Comparison of ENCODE assay signal across 13 mouse cellular contexts in genomic region chr12:4879048-4879447, GRCm38 (mm10). TPM values are rescaled to one million over a fixed set of nuclear protein-coding genes. Genes with fewer than 3 reads are reported as not detected.
DNase-seq lines count a peak whose midpoint lies in the region; ATAC-seq and TF ChIP-seq lines count a peak whose summit lies in the region.
"Had no signal": no experiment of that assay in that cellular context is flagged by ENCODE, and none has a peak within 500 bp of the region (broad histone marks: within the 10 kb centered on the region; RNA-seq: fewer than 3 reads in every experiment).

No protein-coding gene starts in this region.

- H3K27me3 ChIP-seq in heart, adult 2 months (ENCODE audit: control insufficient read depth, insufficient read depth, low read length) = no peaks in the 10 kb centered on the region
- no peaks in the 10 kb centered on the region for H3K27me3 ChIP-seq in lung, postnatal 0 days (replicated peaks; ENCODE audit: insufficient read depth, low read length)
- H3K27me3 ChIP-seq: embryonic facial prominence, embryonic 15.5 days had no signal

- no peak overlapping the region for H3K9ac ChIP-seq in heart, adult 2 months (ENCODE audit: low read depth, low read length)
- H3K9ac ChIP-seq in lung, postnatal 0 days (replicated peaks; ENCODE audit: low read depth) = no peak overlapping the region
- H3K9ac ChIP-seq: embryonic facial prominence, embryonic 15.5 days; forebrain, postnatal 0 days had no signal

- no peak overlapping the region for H3K27ac ChIP-seq in heart, adult 2 months
- H3K27ac ChIP-seq in lung, postnatal 0 days (ENCODE audit: low read length) = no peak overlapping the region
- H3K27ac ChIP-seq: embryonic facial prominence, embryonic 15.5 days; kidney, postnatal 0 days had no signal

- TF ChIP-seq CTCF in heart, adult 2 months (IDR thresholded peaks at IDR 0.05) = peak; percentile 57
- TF ChIP-seq CTCF in lung, postnatal 0 days (IDR thresholded peaks at IDR 0.05) = peak; percentile 50

- no peaks in the 10 kb centered on the region for H3K9me3 ChIP-seq in lung, postnatal 0 days (ENCODE audit: low read length)
- H3K9me3 ChIP-seq: embryonic facial prominence, embryonic 15.5 days; G1E had no signal

- TF ChIP-seq EP300 in heart, adult 2 months (IDR thresholded peaks at IDR 0.05; ENCODE audit: insufficient read depth, low read depth, low read length) = no peak
- TF ChIP-seq EP300 in lung, postnatal 0 days (IDR thresholded peaks at IDR 0.05) = no peak

- no peak for TF ChIP-seq POLR2A in heart, adult 2 months (IDR thresholded peaks at IDR 0.05; ENCODE audit: insufficient read depth, low read depth, low read length)

- H3K4me1 ChIP-seq in heart, adult 2 months (ENCODE audit: control insufficient read depth, insufficient read depth, low read length) = peaks cover 1% of the 10 kb centered on the region
- peaks cover 6% of the 10 kb centered on the region for H3K4me1 ChIP-seq in lung, postnatal 0 days (ENCODE audit: insufficient read depth, low read depth, low read length)

- no peaks in the 10 kb centered on the region for H3K79me2 ChIP-seq in heart, adult 2 months (replicated peaks; ENCODE audit: control insufficient read depth, insufficient read depth, low read length)

- H3K4me2 ChIP-seq in lung, postnatal 0 days (replicated peaks; ENCODE audit: low read depth, low read length) = no peak overlapping the region
- H3K4me2 ChIP-seq: embryonic facial prominence, embryonic 15.5 days had no signal

- no peaks in the 10 kb centered on the region for H3K36me3 ChIP-seq in heart, adult 2 months (ENCODE audit: control insufficient read depth, insufficient read depth, low read length)
- 0 out of 2 replicates have a peak, but pooled peaks cover 5% of the 10 kb centered on the region for H3K36me3 ChIP-seq in lung, postnatal 0 days (ENCODE audit: insufficient read depth, low read length)

- no peak for ATAC-seq in lung, postnatal 0 days
- peak; percentile 63; the same call in 1 of the 2 replicates for ATAC-seq in erythroblast, adult 5-6 weeks (replicated peaks; ENCODE audit: low FRiP score, poor library complexity, severe bottlenecking)
- no peak for ATAC-seq in erythroid progenitor cell, adult 5-6 weeks (replicated peaks; ENCODE audit: low FRiP score, poor library complexity, severe bottlenecking)
- ATAC-seq: forebrain, postnatal 0 days had no signal

- intact Hi-C loops in heart, adult 2 months (cut with DNase I) = no loop called here

- no peak for DNase-seq in heart, adult 2 months
- DNase-seq in heart, adult 8-10 months (ENCODE audit: low spot score) = no peak
- no peak for DNase-seq in lung, postnatal 0 days (ENCODE audit: low spot score)
- no peak for DNase-seq in lung, postnatal 4 days
- peak; percentile 28 to 40 for DNase-seq in B cell, adult 2 months
- DNase-seq in right cerebral cortex, adult 18-20 months = no peak
- DNase-seq: forebrain, postnatal 0 days; right cerebral cortex, postnatal 4 days had no signal

- 94% methylated on average over 5 of the region's 5 CpGs for WGBS in heart, adult 2 months
- WGBS in lung, postnatal 0 days = 94% methylated on average over 5 of the region's 5 CpGs

- no peak overlapping the region for H3K4me3 ChIP-seq in heart, adult 2 months
- no peak overlapping the region for H3K4me3 ChIP-seq in lung, postnatal 0 days (ENCODE audit: low read depth, low read length)
- H3K4me3 ChIP-seq: embryonic facial prominence, embryonic 15.5 days had no signal

RNA-seq across cellular contexts. Expression of gene Mfsd2b, which starts 4.9 kb away (rescaled TPM):
- total RNA-seq in heart, adult 2 months (2021) = 1 to 10 TPM in 1 of 2 experiments, under 1 TPM in 1; 0.55 to 2.3 TPM
- polyA plus RNA-seq in heart, adult 2 months (2012; rRNA removed) = 1.7 and 2.0 TPM in 2 replicates
- total RNA-seq in heart, adult 8-10 months (2022) = 1 to 10 TPM in 1 of 4 experiments, under 1 TPM in 3; 0.69 to 1.5 (median 0.77) TPM
- 2.5 TPM in 2 replicates for polyA plus RNA-seq in lung, postnatal 0 days (2015; fragmentation: Nextera tagmentation; extraction: Ambion mirVana)
- 137 and 176 TPM in 2 replicates for total RNA-seq in erythroblast, adult 5-6 weeks (2015; ENCODE audit: low replicate concordance)
- total RNA-seq in erythroblast, adult 5-6 weeks (2017; ENCODE audit: low replicate concordance) = 199 and 226 TPM in 2 replicates
- 277 and 292 TPM in 2 replicates for total RNA-seq in erythroid progenitor cell, adult 5-6 weeks (2015; ENCODE audit: low replicate concordance)
- total RNA-seq in erythroid progenitor cell, adult 5-6 weeks (2017; ENCODE audit: low replicate concordance) = 253 and 262 TPM in 2 replicates

RNA-seq across cellular contexts. Expression of gene Ubxn2a, which starts 28.5 kb away (rescaled TPM):
- 10 to 100 TPM; 72.1 to 76.0 TPM for total RNA-seq in heart, adult 2 months (2021)
- polyA plus RNA-seq in heart, adult 2 months (2012; rRNA removed) = 11.2 and 22.5 TPM in 2 replicates
- 10 to 100 TPM; 69.2 to 77.6 (median 75.9) TPM for total RNA-seq in heart, adult 8-10 months (2022)
- polyA plus RNA-seq in lung, postnatal 0 days (2015; fragmentation: Nextera tagmentation; extraction: Ambion mirVana) = 30.9 and 32.6 TPM in 2 replicates
- total RNA-seq in erythroblast, adult 5-6 weeks (2015; ENCODE audit: low replicate concordance) = 15.9 and 20.9 TPM in 2 replicates
- total RNA-seq in erythroblast, adult 5-6 weeks (2017; ENCODE audit: low replicate concordance) = 30.9 and 40.6 TPM in 2 replicates
- total RNA-seq in erythroid progenitor cell, adult 5-6 weeks (2015; ENCODE audit: low replicate concordance) = 31.4 and 36.4 TPM in 2 replicates
- 44.9 and 72.6 TPM in 2 replicates for total RNA-seq in erythroid progenitor cell, adult 5-6 weeks (2017; ENCODE audit: low replicate concordance)

RNA-seq across cellular contexts. Expression of gene Wdcp, which starts 35.9 kb away (rescaled TPM):
- 1 to 10 TPM; 6.2 to 9.1 TPM for total RNA-seq in heart, adult 2 months (2021)
- polyA plus RNA-seq in heart, adult 2 months (2012; rRNA removed) = 7.4 and 12.7 TPM in 2 replicates
- 1 to 10 TPM; 7.1 to 9.4 (median 8.0) TPM for total RNA-seq in heart, adult 8-10 months (2022)
- polyA plus RNA-seq in lung, postnatal 0 days (2015; fragmentation: Nextera tagmentation; extraction: Ambion mirVana) = 11.1 and 11.8 TPM in 2 replicates
- 0.19 and 1.9 TPM in 2 replicates for total RNA-seq in erythroblast, adult 5-6 weeks (2015; ENCODE audit: low replicate concordance)
- 1.1 and 1.2 TPM in 2 replicates for total RNA-seq in erythroblast, adult 5-6 weeks (2017; ENCODE audit: low replicate concordance)
- 2.1 and 16.9 TPM in 2 replicates for total RNA-seq in erythroid progenitor cell, adult 5-6 weeks (2015; ENCODE audit: low replicate concordance)
- 0.15 and 0.39 TPM in 2 replicates for total RNA-seq in erythroid progenitor cell, adult 5-6 weeks (2017; ENCODE audit: low replicate concordance)

RNA-seq across cellular contexts. Expression of gene Fkbp1b, which starts 37.7 kb away (rescaled TPM):
- total RNA-seq in heart, adult 2 months (2021) = 1 to 10 TPM in 1 of 2 experiments, under 1 TPM in 1; 0.50 to 1.1 TPM
- 2.4 and 3.6 TPM in 2 replicates for polyA plus RNA-seq in heart, adult 2 months (2012; rRNA removed)
- under 1 TPM; 0.27 to 0.95 (median 0.67) TPM for total RNA-seq in heart, adult 8-10 months (2022)
- polyA plus RNA-seq in lung, postnatal 0 days (2015; fragmentation: Nextera tagmentation; extraction: Ambion mirVana) = 13.7 and 15.3 TPM in 2 replicates
- not detected in 2 replicates for total RNA-seq in erythroblast, adult 5-6 weeks (2015; ENCODE audit: low replicate concordance)
- total RNA-seq in erythroblast, adult 5-6 weeks (2017; ENCODE audit: low replicate concordance) = 2.1 and 3.9 TPM in 2 replicates
- not detected in 2 replicates for total RNA-seq in erythroid progenitor cell, adult 5-6 weeks (2015; ENCODE audit: low replicate concordance)
- total RNA-seq in erythroid progenitor cell, adult 5-6 weeks (2017; ENCODE audit: low replicate concordance) = 0.15 and 0.90 TPM in 2 replicates

RNA-seq across cellular contexts. Expression of gene Atad2b, which starts 38.1 kb away (rescaled TPM):
- 10 to 100 TPM; 13.7 to 14.6 TPM for total RNA-seq in heart, adult 2 months (2021)
- 4.0 and 7.4 TPM in 2 replicates for polyA plus RNA-seq in heart, adult 2 months (2012; rRNA removed)
- 10 to 100 TPM; 11.2 to 12.8 (median 12.3) TPM for total RNA-seq in heart, adult 8-10 months (2022)
- polyA plus RNA-seq in lung, postnatal 0 days (2015; fragmentation: Nextera tagmentation; extraction: Ambion mirVana) = 8.2 and 8.8 TPM in 2 replicates
- total RNA-seq in erythroblast, adult 5-6 weeks (2015; ENCODE audit: low replicate concordance) = 46.8 and 70.3 TPM in 2 replicates
- 59.0 and 63.4 TPM in 2 replicates for total RNA-seq in erythroblast, adult 5-6 weeks (2017; ENCODE audit: low replicate concordance)
- 72.4 and 96.0 TPM in 2 replicates for total RNA-seq in erythroid progenitor cell, adult 5-6 weeks (2015; ENCODE audit: low replicate concordance)
- total RNA-seq in erythroid progenitor cell, adult 5-6 weeks (2017; ENCODE audit: low replicate concordance) = 96.5 and 105 TPM in 2 replicates

Comparison
In these comparisons a context has a peak if more than half of its experiments do, and no peak if none do; other contexts are left out.
1. DNase-seq: peak in B cell, adult 2 months (2 of 2); none in heart, adult 2 months (0 of 2), heart, adult 8-10 months (single experiment), lung, postnatal 0 days (single experiment), lung, postnatal 4 days (0 of 2) and right cerebral cortex, adult 18-20 months (single experiment).
2. RNA of gene Mfsd2b, which starts 4.9 kb away (total RNA-seq): 253 to 292 TPM in erythroid progenitor cell, adult 5-6 weeks and 137 to 226 TPM in erythroblast, adult 5-6 weeks; 0.55 to 2.3 TPM in heart, adult 2 months and 0.69 to 1.5 TPM in heart, adult 8-10 months; every median in the first group is over 10 times any median in the second.